Mouse (Mus musculus) liver, embryonic 11.5 days (tissue): ENCODE measurements around the gene Mrpl28. TPM values are rescaled to one million over a fixed set of nuclear protein-coding genes. Genes with fewer than 3 reads are reported as not detected.
A peak's percentile ranks its signal among the peaks of the same experiment; 100 is the strongest.
"Not testable (repeated sequence)": the region's sequence is repeated elsewhere in the genome, so short reads cannot be mapped to it uniquely, and the experiment has no call there.

ENCODE experiments used
- ATAC-seq: fragments of 200-750 bp; cut with Nextera tagmentation; replicated peaks from 2 replicates; pipeline ENCODE4 v1.8.0; 2017; ENCODE audit warnings: moderate number of reproducible peaks, mild to moderate bottlenecking, moderate TSS enrichment, moderate library complexity; ENCODE audit not compliant: low FRiP score
- DNase-seq: peaks from one replicate; pipeline ENCODE4 v3.0.0-alpha.2; 2017; ENCODE audit warnings: low spot score
- H3K27ac ChIP-seq: fragments of 300-500 bp; sonication (generic); 2 replicates; pipeline ENCODE4 v1.5.1; 2014; ENCODE audit warnings: mild to moderate bottlenecking, low read depth, low read length, control low read depth
- H3K27me3 ChIP-seq: fragments of 300-500 bp; sonication (generic); replicated peaks from 2 replicates; pipeline ENCODE4 v1.6.1; 2014; ENCODE audit warnings: low read length, mixed read lengths; ENCODE audit not compliant: control insufficient read depth, insufficient read depth
- H3K36me3 ChIP-seq: fragments of 300-500 bp; sonication (generic); 2 replicates; pipeline ENCODE4 v1.6.1; 2014; ENCODE audit warnings: mild to moderate bottlenecking, low read length, moderate library complexity, mixed read lengths; ENCODE audit not compliant: control insufficient read depth, insufficient read depth
- H3K4me1 ChIP-seq: fragments of 300-500 bp; sonication (generic); replicated peaks from 2 replicates; pipeline ENCODE4 v1.6.1; 2014; ENCODE audit warnings: low read length, mixed read lengths; ENCODE audit not compliant: control insufficient read depth, insufficient read depth
- H3K4me2 ChIP-seq: fragments of 300-500 bp; sonication (generic); 2 replicates; pipeline ENCODE4 v1.6.1; 2014; ENCODE audit warnings: mild to moderate bottlenecking, control low read depth, moderate library complexity
- H3K4me3 ChIP-seq: fragments of 300-500 bp; sonication (generic); 2 replicates; pipeline ENCODE4 v1.5.1; 2014; ENCODE audit warnings: low read depth, low read length, control low read depth
- H3K9ac ChIP-seq: fragments of 300-500 bp; sonication (generic); 2 replicates; pipeline ENCODE4 v1.6.1; 2014; ENCODE audit warnings: low read depth, low read length, control low read depth
- H3K9me3 ChIP-seq: fragments of 300-500 bp; sonication (generic); 2 replicates; pipeline ENCODE4 v1.6.1; 2016; ENCODE audit warnings: low read length, inconsistent platforms, mixed read lengths; ENCODE audit not compliant: control insufficient read depth
- WGBS: fragments of 180-500 bp; shearing (Covaris S2); extraction: QIAGEN DNeasy Blood & Tissue Kit; methylation state at CpG from one replicate; pipeline ENCODE4 v1.1.7; 2014; 5-methylcytosine and 5-hydroxymethylcytosine counted together
- polyA plus RNA-seq: library from polyadenylated mRNA; unstranded; fragments of >200 nt; fragmentation: Nextera tagmentation; extraction: Ambion mirVana; gene quantifications from 2 replicates; pipeline ENCODE4 v1.2.1, GENCODE M21; 2014

Mrpl28 gene
- polyA plus RNA-seq, 1 experiment from 2014 or later: 253 TPM

DNA sequence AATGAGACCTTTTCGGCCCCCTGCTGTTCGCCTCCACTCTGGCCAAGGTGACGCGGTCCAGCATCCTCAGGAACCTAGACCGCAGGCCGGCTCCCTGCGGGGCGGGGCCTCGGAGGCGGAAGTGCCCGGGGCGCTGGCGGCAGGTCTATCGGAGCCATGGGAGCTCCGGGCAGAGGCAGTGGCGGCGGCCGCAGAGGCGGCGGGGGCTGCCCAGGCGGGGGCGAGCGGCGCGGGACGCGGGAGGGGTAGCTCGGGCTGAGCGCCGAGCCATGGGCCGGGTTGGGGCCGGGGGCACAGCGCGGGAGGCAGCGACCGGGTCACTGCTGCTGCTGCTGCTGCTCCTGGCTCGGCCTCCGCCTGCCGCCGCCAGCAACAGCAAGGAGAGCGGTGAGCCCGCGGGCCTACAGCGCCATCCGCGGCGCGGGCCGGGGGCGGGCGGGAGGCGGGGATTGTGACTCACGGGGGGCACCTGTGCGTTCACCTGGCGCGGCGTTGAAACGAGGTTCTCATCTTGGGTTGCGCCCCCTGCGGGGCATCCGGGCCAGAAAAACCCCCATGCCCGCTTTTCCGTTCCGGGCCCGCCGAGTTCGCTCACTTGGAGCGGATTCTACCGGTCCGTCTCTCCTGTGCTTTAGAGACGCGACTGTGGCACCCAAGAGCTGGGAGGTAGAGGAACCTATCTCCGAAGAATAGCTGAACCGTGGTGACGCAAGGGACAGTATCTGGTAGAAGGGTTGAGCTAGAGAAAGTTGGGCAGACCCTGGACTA, 9.9 kb upstream of the Mrpl28 start, which contains the start of gene Tmem8:
Tmem8 (plus strand) TSS at position 119 of the 768 bp plus-strand sequence.
- Histone ChIP-seq H3K9ac (peak within 1 kb of the TSS; percentile 71), H3K9me3 (no peaks in the 10 kb centered on the region), H3K27ac (no peak within 1 kb of the TSS), H3K4me2 (peak within 1 kb of the TSS; percentile 95), H3K4me3 (peak within 1 kb of the TSS; percentile 77), H3K36me3 (no peaks in the 10 kb centered on the region), H3K27me3 (peaks cover 70% of the 10 kb centered on the region), H3K4me1 (peaks cover 8% of the 10 kb centered on the region; the same call in 1 of the 2 replicates)
- DNase-seq: peak; percentile 83
- WGBS: under 1% methylated on average over 74 of the region's 75 CpGs
- ATAC-seq: peak; percentile 74

DNA sequence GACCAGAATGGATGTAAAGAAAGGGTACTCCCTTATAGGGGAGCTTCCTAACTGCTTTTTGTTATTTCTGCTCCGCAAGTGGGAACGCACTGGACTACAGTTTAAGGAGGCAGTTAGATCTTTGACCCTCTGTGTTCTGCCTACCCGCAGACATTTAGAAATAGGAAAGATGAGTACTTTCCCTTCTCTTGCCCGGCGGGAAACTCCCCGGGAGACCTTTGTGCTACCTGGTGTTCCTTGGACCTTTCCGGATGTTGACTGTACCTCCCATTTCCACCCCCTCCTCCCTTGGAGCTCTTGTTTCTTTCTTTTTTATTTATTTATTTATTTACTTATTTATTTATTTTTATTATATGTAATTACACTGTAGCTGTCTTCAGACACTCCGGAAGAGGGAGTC, 9.2 kb upstream of the Mrpl28 start:
- H3K4me1 ChIP-seq: peaks cover 8% of the 10 kb centered on the region; the same call in 1 of the 2 replicates
- H3K9ac ChIP-seq: peak overlapping the region; percentile 71
- no peak overlapping the region for H3K27ac ChIP-seq
- H3K4me2 ChIP-seq: peak overlapping the region; percentile 95
- H3K4me3 ChIP-seq: peak overlapping the region; percentile 77
- DNase-seq: no peak
- no peaks in the 10 kb centered on the region for H3K9me3 ChIP-seq
- peaks cover 73% of the 10 kb centered on the region for H3K27me3 ChIP-seq
- ATAC-seq: no peak
- no peaks in the 10 kb centered on the region for H3K36me3 ChIP-seq
- WGBS: 12% methylated on average over 8 of the region's 8 CpGs

DNA sequence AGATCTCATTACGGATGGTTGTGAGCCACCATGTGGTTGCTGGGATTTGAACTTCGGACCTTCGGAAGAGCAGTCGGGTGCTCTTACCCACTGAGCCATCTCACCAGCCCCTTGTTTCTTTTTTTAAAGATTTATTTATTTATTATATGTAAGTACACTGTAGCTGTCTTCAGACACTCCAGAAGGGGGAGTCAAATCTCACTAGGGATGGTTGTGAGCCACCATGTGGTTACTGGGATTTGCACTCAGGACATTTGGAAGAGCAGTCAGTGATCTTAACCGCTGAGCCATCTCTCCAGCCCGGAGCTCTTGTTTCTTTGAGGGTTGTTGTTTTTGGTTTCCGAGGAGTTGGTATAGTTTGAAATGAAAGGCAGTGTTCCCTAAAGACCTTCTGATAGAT, 8.8 kb upstream of the Mrpl28 start:
- not testable (repeated sequence) for DNase-seq, H3K4me3 ChIP-seq, H3K27ac ChIP-seq, ATAC-seq, H3K36me3 ChIP-seq, H3K4me1 ChIP-seq, H3K9me3 ChIP-seq, H3K4me2 ChIP-seq, H3K9ac ChIP-seq
- peaks cover 73% of the 10 kb centered on the region for H3K27me3 ChIP-seq
- 63% methylated on average over 7 of the region's 7 CpGs for WGBS

DNA sequence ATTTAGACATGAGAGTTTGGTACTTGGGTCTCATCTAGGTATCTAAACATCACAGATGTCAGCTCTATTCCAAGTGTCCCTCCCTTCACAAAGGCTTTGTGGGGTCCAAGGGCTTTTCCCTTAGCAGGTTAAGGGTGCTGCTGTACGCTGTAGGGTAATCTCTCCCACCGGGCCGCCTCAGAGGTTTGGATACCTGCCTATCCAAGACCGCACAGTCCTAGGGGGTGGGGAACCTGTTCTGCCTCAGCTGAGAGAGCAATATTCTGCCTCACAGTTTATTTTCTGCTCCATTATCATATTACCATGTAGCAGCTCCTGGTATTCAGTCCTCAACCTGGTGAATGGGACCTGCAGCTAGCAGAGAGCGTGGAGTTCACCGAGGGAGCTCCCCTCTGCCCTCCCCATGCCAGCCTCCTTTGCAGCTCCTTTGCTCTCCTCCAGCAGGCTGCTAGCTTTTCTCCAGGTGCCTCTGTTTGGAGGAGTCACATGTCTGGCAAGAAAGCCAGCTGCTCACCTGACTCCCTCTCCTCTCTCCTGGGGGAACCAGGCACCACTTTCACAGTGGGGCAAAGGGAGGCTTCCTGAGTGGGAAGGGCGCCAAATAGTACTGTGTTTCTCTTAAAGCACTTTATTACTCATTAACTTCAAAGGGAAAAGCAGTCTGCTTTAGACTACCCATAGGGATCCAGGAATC, 7.9 kb upstream of the Mrpl28 start:
- Histone ChIP-seq H3K9me3 (no peaks in the 10 kb centered on the region), H3K27ac (no peak overlapping the region), H3K4me1 (peaks cover 15% of the 10 kb centered on the region; the same call in 1 of the 2 replicates), H3K4me3 (no peak overlapping the region), H3K9ac (no peak overlapping the region), H3K4me2 (no peak overlapping the region), H3K36me3 (no peaks in the 10 kb centered on the region), H3K27me3 (peaks cover 70% of the 10 kb centered on the region)
- 80% methylated on average over 7 of the region's 7 CpGs for WGBS
- ATAC-seq: no peak
- no peak for DNase-seq

DNA sequence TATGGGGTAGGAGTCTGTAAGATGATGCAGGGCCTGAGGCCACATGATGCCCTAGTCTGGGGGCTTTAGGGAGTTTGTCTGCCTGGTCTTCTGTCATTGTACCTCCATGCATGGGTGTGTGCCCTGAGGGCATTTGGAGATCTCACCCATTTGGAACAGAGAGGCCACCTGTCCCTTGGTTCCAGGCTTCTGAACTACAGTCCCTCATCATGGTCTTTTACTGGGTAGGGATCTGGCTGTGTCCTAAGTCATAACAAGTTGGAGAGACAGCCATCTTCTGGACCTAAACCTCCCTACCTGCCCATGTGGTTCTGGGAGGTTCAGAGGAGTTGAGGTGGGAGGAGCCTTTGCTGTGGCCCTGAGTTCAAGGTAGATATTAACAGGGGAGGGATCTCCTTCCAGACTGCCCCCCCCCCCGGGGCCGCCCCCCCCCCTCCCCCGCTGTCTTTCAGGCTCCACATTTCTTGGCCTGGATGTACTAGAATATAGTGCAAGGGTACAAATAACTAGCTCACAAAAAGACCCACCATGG, 7.3 kb upstream of the Mrpl28 start:
- Histone ChIP-seq H3K27ac (no peak overlapping the region), H3K4me2 (no peak overlapping the region), H3K36me3 (no peaks in the 10 kb centered on the region), H3K9ac (no peak overlapping the region), H3K4me1 (peaks cover 13% of the 10 kb centered on the region; the same call in 1 of the 2 replicates), H3K4me3 (no peak overlapping the region), H3K9me3 (no peaks in the 10 kb centered on the region), H3K27me3 (peaks cover 64% of the 10 kb centered on the region)
- DNase-seq (no peak), ATAC-seq (no peak)
- WGBS: 44% methylated on average over 3 of the region's 3 CpGs

DNA sequence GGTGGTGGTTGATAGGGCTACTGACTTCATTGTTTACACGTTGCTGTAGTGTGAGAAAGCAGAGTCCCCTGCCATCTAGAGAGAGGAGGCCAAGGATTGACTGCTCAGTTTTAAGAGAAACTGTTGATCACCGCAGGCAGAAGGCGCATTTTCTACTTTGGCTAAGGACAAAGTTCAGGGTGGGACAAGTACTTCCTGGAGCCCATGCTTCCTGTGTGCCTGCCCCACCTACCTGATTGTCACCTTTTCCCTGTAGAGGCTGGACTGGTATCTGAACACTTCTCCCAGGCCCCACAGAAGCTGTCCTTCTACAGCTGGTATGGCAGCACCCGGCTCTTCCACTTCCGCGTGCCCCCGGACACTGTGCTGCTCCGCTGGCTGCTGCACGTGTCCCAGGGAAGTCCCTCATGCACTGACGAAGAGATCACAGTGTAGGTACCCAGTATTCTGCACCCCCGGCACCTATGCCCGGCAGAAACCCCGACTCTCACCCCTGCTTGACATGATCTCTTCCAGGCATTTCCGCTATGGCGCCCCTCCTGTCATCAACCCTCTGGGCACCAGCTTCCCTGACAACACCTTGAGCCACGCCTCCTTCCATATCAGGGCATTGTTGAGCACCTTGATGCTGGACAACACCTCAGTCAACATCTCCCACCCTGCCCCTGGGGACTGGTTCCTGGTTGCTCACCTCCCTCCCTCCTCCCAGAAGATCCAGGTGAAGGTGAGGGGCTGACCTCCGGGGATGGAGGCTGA, 6.6 kb upstream of the Mrpl28 start:
- peaks cover 57% of the 10 kb centered on the region for H3K27me3 ChIP-seq
- DNase-seq (no peak), ATAC-seq (no peak)
- H3K4me1 ChIP-seq: peaks cover 12% of the 10 kb centered on the region; the same call in 1 of the 2 replicates
- H3K9ac ChIP-seq: no peak overlapping the region
- 80% methylated on average over 17 of the region's 17 CpGs for WGBS
- no peak overlapping the region for H3K4me3 ChIP-seq
- no peak overlapping the region for H3K4me2 ChIP-seq
- H3K36me3 ChIP-seq: no peaks in the 10 kb centered on the region
- H3K27ac ChIP-seq: no peak overlapping the region
- H3K9me3 ChIP-seq: no peaks in the 10 kb centered on the region

DNA sequence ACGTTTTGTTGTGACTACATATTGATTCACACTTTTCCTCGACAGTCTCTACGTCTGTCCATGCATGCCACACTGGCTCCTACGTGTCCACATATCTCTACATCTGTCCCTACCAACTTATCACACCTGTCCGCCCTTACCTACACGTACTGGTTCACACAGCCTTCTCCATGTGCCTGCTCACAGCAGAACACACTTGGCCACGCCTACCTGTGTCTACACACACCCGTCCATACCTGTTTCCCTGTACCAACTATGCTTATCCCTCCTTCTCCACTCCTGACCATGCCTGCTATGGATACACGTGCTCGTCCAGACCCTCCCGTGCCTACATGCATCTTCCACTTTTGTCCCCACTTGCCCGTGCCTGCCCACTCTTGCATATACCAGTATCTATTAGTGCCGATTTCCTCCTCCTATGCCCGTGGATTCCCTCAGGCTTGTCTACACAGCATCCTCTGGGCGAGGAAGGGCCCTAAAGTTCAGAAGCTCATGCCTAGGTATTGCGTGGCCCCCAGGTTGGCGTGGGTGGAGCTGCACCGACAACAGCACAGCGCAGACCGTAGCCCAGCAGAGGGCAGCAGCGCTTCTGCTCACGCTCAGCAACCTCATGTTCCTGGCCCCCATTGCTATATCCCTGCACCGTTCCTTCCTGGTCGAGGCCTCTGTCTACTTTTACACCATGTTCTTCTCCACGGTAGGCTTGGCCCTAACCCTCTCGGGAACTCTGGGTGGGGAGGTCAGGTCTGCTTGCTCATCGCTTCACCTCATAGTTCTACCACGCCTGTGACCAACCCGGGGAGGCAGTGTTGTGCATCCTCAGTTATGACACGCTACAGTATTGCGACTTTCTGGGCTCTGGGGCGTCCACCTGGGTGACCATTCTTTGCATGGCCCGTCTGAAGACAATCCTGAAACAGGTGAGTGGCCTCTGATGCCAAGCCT, 3.3 kb upstream of the Mrpl28 start:
- 43% methylated on average over 33 of the region's 33 CpGs for WGBS
- H3K9ac ChIP-seq: no peak overlapping the region
- H3K4me3 ChIP-seq: no peak overlapping the region
- H3K27ac ChIP-seq: no peak overlapping the region
- no peaks in the 10 kb centered on the region for H3K36me3 ChIP-seq
- no peaks in the 10 kb centered on the region for H3K9me3 ChIP-seq
- DNase-seq (peak; percentile 66), ATAC-seq (peak; percentile 63)
- H3K4me2 ChIP-seq: no peak overlapping the region
- H3K4me1 ChIP-seq: peaks cover 17% of the 10 kb centered on the region
- peaks cover 29% of the 10 kb centered on the region for H3K27me3 ChIP-seq
